Mouse (Mus musculus): ENCODE measurements at regions not wholly inside any gene's neighbourhood (a gene's known extent, or its start where the extent isn't known, plus 50 kb on each side); places are given as distances from the start of the nearest gene placed in this dataset.
A peak's percentile ranks its signal among the peaks of the same experiment; 100 is the strongest.

GRCm38 (mm10) chr8:35904711-35905450 lies 139.3 kb downstream of the Gm19410 start:
- Histone ChIP-seq H3K27ac (ENCODE audit: low read depth, low read length) (no peak overlapping the region), H3K9me3 (ENCODE audit: control insufficient read depth, low read length) (no peaks in the 10 kb centered on the region), H3K4me2 (ENCODE audit: low read length) (no peak overlapping the region), H3K9ac (ENCODE audit: low read depth, low read length) (no peak overlapping the region), H3K36me3 (ENCODE audit: control insufficient read depth, insufficient read depth, low read length) (no peaks in the 10 kb centered on the region), H3K27me3 (replicated peaks; ENCODE audit: control insufficient read depth, insufficient read depth, low read length) (no peaks in the 10 kb centered on the region), H3K4me1 (ENCODE audit: control insufficient read depth, insufficient read depth, low read depth, low read length) (peaks cover 2% of the 10 kb centered on the region), H3K4me3 (ENCODE audit: low read length) (no peak overlapping the region)
- WGBS, result 36% methylated on average over 7 of the region's 7 CpGs
- peak; percentile 58; the same call in 1 of the 2 replicates for ATAC-seq

- no peak for ATAC-seq
- H3K9me3 ChIP-seq (ENCODE audit: control insufficient read depth, low read length), result no peaks in the 10 kb centered on the region
- H3K4me1 ChIP-seq (ENCODE audit: control insufficient read depth, insufficient read depth, low read depth, low read length), result peaks cover 2% of the 10 kb centered on the region
- whole genome bisulfite sequencing, result 70% methylated on average over 2 of the region's 2 CpGs
- H3K4me3 ChIP-seq (ENCODE audit: low read length), result no peak overlapping the region
- no peaks in the 10 kb centered on the region for H3K36me3 ChIP-seq (ENCODE audit: control insufficient read depth, insufficient read depth, low read length)
- no peaks in the 10 kb centered on the region for H3K27me3 ChIP-seq (replicated peaks; ENCODE audit: control insufficient read depth, insufficient read depth, low read length)
- H3K4me2 ChIP-seq (ENCODE audit: low read length), result no peak overlapping the region
- no peak overlapping the region for H3K27ac ChIP-seq (ENCODE audit: low read depth, low read length)
- H3K9ac ChIP-seq (ENCODE audit: low read depth, low read length), result no peak overlapping the region
Observed at GRCm38 (mm10) chr8:35907998-35908397, 142.4 kb downstream of the Gm19410 start.

- Histone ChIP-seq H3K27ac (ENCODE audit: low read depth, low read length) (no peak overlapping the region), H3K4me1 (ENCODE audit: control insufficient read depth, insufficient read depth, low read depth, low read length) (no peaks in the 10 kb centered on the region), H3K9me3 (ENCODE audit: control insufficient read depth, low read length) (no peaks in the 10 kb centered on the region), H3K9ac (ENCODE audit: low read depth, low read length) (no peak overlapping the region), H3K4me3 (ENCODE audit: low read length) (no peak overlapping the region), H3K36me3 (ENCODE audit: control insufficient read depth, insufficient read depth, low read length) (no peaks in the 10 kb centered on the region), H3K27me3 (replicated peaks; ENCODE audit: control insufficient read depth, insufficient read depth, low read length) (no peaks in the 10 kb centered on the region), H3K4me2 (ENCODE audit: low read length) (no peak overlapping the region)
- ATAC-seq, result no peak
- 66% methylated on average over 9 of the region's 9 CpGs for WGBS
Observed at GRCm38 (mm10) chr8:35912264-35912663, 146.7 kb downstream of the Gm19410 start.

- 88% methylated on average over 10 of the region's 10 CpGs for WGBS
- Histone ChIP-seq H3K4me3 (ENCODE audit: low read length) (no peak overlapping the region), H3K27me3 (replicated peaks; ENCODE audit: control insufficient read depth, insufficient read depth, low read length) (no peaks in the 10 kb centered on the region), H3K36me3 (ENCODE audit: control insufficient read depth, insufficient read depth, low read length) (no peaks in the 10 kb centered on the region), H3K4me2 (ENCODE audit: low read length) (no peak overlapping the region), H3K9ac (ENCODE audit: low read depth, low read length) (no peak overlapping the region), H3K27ac (ENCODE audit: low read depth, low read length) (no peak overlapping the region), H3K4me1 (ENCODE audit: control insufficient read depth, insufficient read depth, low read depth, low read length) (peaks cover 4% of the 10 kb centered on the region; the same call in 1 of the 2 replicates), H3K9me3 (ENCODE audit: control insufficient read depth, low read length) (no peaks in the 10 kb centered on the region)
- no peak for ATAC-seq
Observed at GRCm38 (mm10) chr8:35915878-35916518, 150.4 kb downstream of the Gm19410 start.

GRCm38 (mm10) chr8:35917573-35917972 lies 152.0 kb downstream of the Gm19410 start:
- Histone ChIP-seq H3K27ac (ENCODE audit: low read depth, low read length) (no peak overlapping the region), H3K27me3 (replicated peaks; ENCODE audit: control insufficient read depth, insufficient read depth, low read length) (no peaks in the 10 kb centered on the region), H3K4me3 (ENCODE audit: low read length) (no peak overlapping the region), H3K36me3 (ENCODE audit: control insufficient read depth, insufficient read depth, low read length) (no peaks in the 10 kb centered on the region), H3K9ac (ENCODE audit: low read depth, low read length) (no peak overlapping the region), H3K4me1 (ENCODE audit: control insufficient read depth, insufficient read depth, low read depth, low read length) (peaks cover 4% of the 10 kb centered on the region; the same call in 1 of the 2 replicates), H3K9me3 (ENCODE audit: control insufficient read depth, low read length) (no peaks in the 10 kb centered on the region), H3K4me2 (ENCODE audit: low read length) (no peak overlapping the region)
- no peak for ATAC-seq
- WGBS, result 55% methylated on average over 3 of the region's 3 CpGs

GRCm38 (mm10) chr8:35919451-35919850 lies 153.9 kb downstream of the Gm19410 start:
- Histone ChIP-seq H3K4me3 (ENCODE audit: low read length) (no peak overlapping the region), H3K27me3 (replicated peaks; ENCODE audit: control insufficient read depth, insufficient read depth, low read length) (no peaks in the 10 kb centered on the region), H3K4me1 (ENCODE audit: control insufficient read depth, insufficient read depth, low read depth, low read length) (peaks cover 4% of the 10 kb centered on the region; the same call in 1 of the 2 replicates), H3K9me3 (ENCODE audit: control insufficient read depth, low read length) (no peaks in the 10 kb centered on the region), H3K9ac (ENCODE audit: low read depth, low read length) (no peak overlapping the region), H3K36me3 (ENCODE audit: control insufficient read depth, insufficient read depth, low read length) (no peaks in the 10 kb centered on the region), H3K27ac (ENCODE audit: low read depth, low read length) (no peak overlapping the region), H3K4me2 (ENCODE audit: low read length) (no peak overlapping the region)
- 79% methylated on average over 6 of the region's 6 CpGs for WGBS
- ATAC-seq, result no peak

GRCm38 (mm10) chr8:35919859-35920675 lies 154.5 kb downstream of the Gm19410 start:
- Histone ChIP-seq H3K27me3 (replicated peaks; ENCODE audit: control insufficient read depth, insufficient read depth, low read length) (no peaks in the 10 kb centered on the region), H3K4me2 (ENCODE audit: low read length) (no peak overlapping the region), H3K9me3 (ENCODE audit: control insufficient read depth, low read length) (no peaks in the 10 kb centered on the region), H3K27ac (ENCODE audit: low read depth, low read length) (no peak overlapping the region), H3K4me3 (ENCODE audit: low read length) (no peak overlapping the region), H3K9ac (ENCODE audit: low read depth, low read length) (no peak overlapping the region), H3K36me3 (ENCODE audit: control insufficient read depth, insufficient read depth, low read length) (no peaks in the 10 kb centered on the region), H3K4me1 (ENCODE audit: control insufficient read depth, insufficient read depth, low read depth, low read length) (peaks cover 4% of the 10 kb centered on the region; the same call in 1 of the 2 replicates)
- 18% methylated on average over 8 of the region's 8 CpGs for WGBS
- ATAC-seq, result peak; percentile 54; the same call in 1 of the 2 replicates

GRCm38 (mm10) chr8:35924026-35924425 lies 158.4 kb downstream of the Gm19410 start:
- ATAC-seq, result no peak

GRCm38 (mm10) chr8:35927408-35927871 lies 161.8 kb downstream of the Gm19410 start:
- H3K4me3 ChIP-seq (ENCODE audit: low read length), result no peak overlapping the region
- H3K4me2 ChIP-seq (ENCODE audit: low read length), result no peak overlapping the region
- 83% methylated on average over 5 of the region's 5 CpGs for WGBS
- H3K4me1 ChIP-seq (ENCODE audit: control insufficient read depth, insufficient read depth, low read depth, low read length), result no peaks in the 10 kb centered on the region
- no peaks in the 10 kb centered on the region for H3K27me3 ChIP-seq (replicated peaks; ENCODE audit: control insufficient read depth, insufficient read depth, low read length)
- no peak overlapping the region for H3K9ac ChIP-seq (ENCODE audit: low read depth, low read length)
- H3K36me3 ChIP-seq (ENCODE audit: control insufficient read depth, insufficient read depth, low read length), result no peaks in the 10 kb centered on the region
- no peak for ATAC-seq
- H3K9me3 ChIP-seq (ENCODE audit: control insufficient read depth, low read length), result no peaks in the 10 kb centered on the region
- H3K27ac ChIP-seq (ENCODE audit: low read depth, low read length), result no peak overlapping the region

More at GRCm38 (mm10) chr8:35924026-35924425, 158.4 kb downstream of the Gm19410 start:
- Histone ChIP-seq H3K27ac (ENCODE audit: low read depth, low read length) (no peak overlapping the region), H3K9me3 (ENCODE audit: control insufficient read depth, low read length) (no peaks in the 10 kb centered on the region), H3K36me3 (ENCODE audit: control insufficient read depth, insufficient read depth, low read length) (no peaks in the 10 kb centered on the region), H3K27me3 (replicated peaks; ENCODE audit: control insufficient read depth, insufficient read depth, low read length) (no peaks in the 10 kb centered on the region), H3K4me1 (ENCODE audit: control insufficient read depth, insufficient read depth, low read depth, low read length) (peaks cover 4% of the 10 kb centered on the region; the same call in 1 of the 2 replicates), H3K4me3 (ENCODE audit: low read length) (no peak overlapping the region), H3K4me2 (ENCODE audit: low read length) (no peak overlapping the region), H3K9ac (ENCODE audit: low read depth, low read length) (no peak overlapping the region)
- 79% methylated on average over 1 of the region's 1 CpGs for WGBS

Measured in hindbrain, embryonic 16.5 days (tissue).